Mouse (Mus musculus): ENCODE data around the gene Malrd1. TPM values are rescaled to one million over a fixed set of nuclear protein-coding genes. Genes with fewer than 3 reads are reported as not detected.

Gene Malrd1
- not detected for polyA plus RNA-seq (2014; fragmentation: Illumina TruSeq; extraction: RNeasy Lipid Tissue Mini Kit (QIAGEN cat#74804); ENCODE audit: insufficient read depth, low read depth, low replicate concordance)

DNA sequence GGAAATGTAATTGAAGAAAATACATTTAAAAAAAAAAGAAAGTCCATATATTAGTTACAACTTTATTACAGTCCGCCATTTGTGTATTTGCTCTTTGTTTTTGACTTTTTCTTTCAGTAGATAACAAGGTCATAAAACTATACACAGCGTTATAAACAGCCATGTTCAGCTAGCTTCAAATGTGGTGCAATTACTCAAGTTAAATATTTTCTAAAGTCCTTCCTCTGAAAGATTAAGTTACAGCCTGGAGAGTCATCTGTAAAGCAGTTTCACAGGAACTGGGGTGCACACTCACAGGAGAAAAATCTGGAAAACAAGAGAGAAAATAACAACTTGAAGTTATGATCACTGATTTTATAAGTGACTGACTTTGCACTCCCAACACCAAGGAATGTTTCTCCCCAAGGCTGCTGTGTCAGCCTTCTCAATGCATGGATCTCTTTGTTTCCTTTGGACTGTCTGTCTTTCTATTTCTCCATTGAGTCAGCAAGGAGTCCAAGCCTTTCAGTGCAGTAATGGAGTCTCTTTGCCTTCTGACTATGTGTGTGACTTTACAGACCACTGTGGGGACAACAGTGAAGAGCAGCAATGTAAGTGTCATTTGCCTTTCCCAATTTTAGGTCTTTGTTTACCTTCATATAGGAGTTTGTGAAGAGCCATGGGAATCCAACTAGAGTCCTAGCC lies at the start of gene Malrd1:
TSS of gene Malrd1 (plus strand) at position 239 of the 684 bp plus-strand sequence.

